ENCODE assay signal across 15 mouse cellular contexts in genomic region chr12:27666456-27666855, GRCm38 (mm10).
"Had no signal": no experiment of that assay in that cellular context is flagged by ENCODE, and none has a peak within 500 bp of the region (broad histone marks: within the 10 kb centered on the region; RNA-seq: fewer than 3 reads in every experiment).

No protein-coding gene starts in this region.

- H3K9ac ChIP-seq: kidney, embryonic 15.5 days; lung, embryonic 14.5 days; midbrain, embryonic 12.5 days; stomach, embryonic 15.5 days had no signal

- H3K36me3 ChIP-seq: kidney, embryonic 15.5 days; limb, embryonic 10.5 days; midbrain, embryonic 12.5 days; stomach, embryonic 15.5 days had no signal

- H3K4me1 ChIP-seq: kidney, embryonic 15.5 days; limb, embryonic 10.5 days; stomach, embryonic 15.5 days had no signal

- H3K9me3 ChIP-seq: kidney, embryonic 15.5 days; limb, embryonic 10.5 days; megakaryocyte, embryonic 14.5 days; midbrain, embryonic 12.5 days; stomach, embryonic 15.5 days had no signal

- H3K27ac ChIP-seq: kidney, embryonic 15.5 days; layer of hippocampus, adult 2 months; limb, embryonic 10.5 days; midbrain, embryonic 12.5 days; stomach, embryonic 15.5 days had no signal

- H3K4me3 ChIP-seq: kidney, embryonic 15.5 days; layer of hippocampus, adult 2 months; limb, embryonic 10.5 days; megakaryocyte, embryonic 14.5 days; midbrain, embryonic 12.5 days; stomach, embryonic 15.5 days had no signal

- DNase-seq: kidney, adult 2 months; kidney, postnatal 25 days; lung, embryonic 14.5 days; lung, postnatal 10 days; lung, postnatal 4 days; right cerebral cortex, postnatal 14 days; thymus, adult 2 months; thymus, postnatal 25 days had no signal

- H3K4me2 ChIP-seq: kidney, embryonic 15.5 days; lung, embryonic 14.5 days; midbrain, embryonic 12.5 days; stomach, embryonic 15.5 days had no signal

- H3K27me3 ChIP-seq: kidney, embryonic 15.5 days; megakaryocyte, embryonic 14.5 days; stomach, embryonic 15.5 days had no signal

- ATAC-seq: intestine, embryonic 16.5 days had no signal
